Mouse (Mus musculus) intestine, embryonic 15.5 days (tissue): ENCODE measurements around the gene Dtx3l. TPM values are rescaled to one million over a fixed set of nuclear protein-coding genes. Genes with fewer than 3 reads are reported as not detected.
"Not testable (repeated sequence)": the region's sequence is repeated elsewhere in the genome, so short reads cannot be mapped to it uniquely, and the experiment has no call there.

Experiments
- ATAC-seq: fragments of 200-750 bp; cut with Nextera tagmentation; 2 replicates; pipeline ENCODE4 v1.8.0; 2017; ENCODE audit warnings: moderate TSS enrichment, moderate library complexity
- H3K27ac ChIP-seq: fragments of 300-500 bp; sonication (generic); 2 replicates; pipeline ENCODE4 v1.5.1; 2015; ENCODE audit warnings: mild to moderate bottlenecking, inconsistent platforms
- H3K27me3 ChIP-seq: fragments of 300-500 bp; sonication (generic); replicated peaks from 2 replicates; pipeline ENCODE4 v1.6.1; 2015; ENCODE audit warnings: inconsistent platforms
- H3K36me3 ChIP-seq: fragments of 300-500 bp; sonication (generic); 2 replicates; pipeline ENCODE4 v1.6.1; 2015; ENCODE audit warnings: inconsistent platforms
- H3K4me1 ChIP-seq: fragments of 300-500 bp; sonication (generic); replicated peaks from 2 replicates; pipeline ENCODE4 v1.6.1; 2015; ENCODE audit warnings: inconsistent platforms
- H3K4me2 ChIP-seq: fragments of 300-500 bp; sonication (generic); replicated peaks from 2 replicates; pipeline ENCODE4 v1.6.1; 2015; ENCODE audit warnings: mild to moderate bottlenecking, inconsistent platforms
- H3K4me3 ChIP-seq: fragments of 300-500 bp; sonication (generic); replicated peaks from 2 replicates; pipeline ENCODE4 v1.5.1; 2015; ENCODE audit warnings: inconsistent platforms
- H3K9ac ChIP-seq: fragments of 300-500 bp; sonication (generic); 2 replicates; pipeline ENCODE4 v1.6.1; 2015; ENCODE audit warnings: inconsistent platforms
- H3K9me3 ChIP-seq: fragments of 300-500 bp; sonication (generic); 2 replicates; pipeline ENCODE4 v1.6.1; 2016; ENCODE audit warnings: inconsistent platforms
- WGBS: fragments of 180-500 bp; shearing (Covaris S2); methylation state at CpG from one replicate; pipeline ENCODE4 v1.1.7; 2015; 5-methylcytosine and 5-hydroxymethylcytosine counted together
- polyA plus RNA-seq: library from polyadenylated mRNA; unstranded; fragments of >200 nt; fragmentation: Nextera tagmentation; extraction: Ambion mirVana; gene quantifications from 2 replicates; pipeline ENCODE4 v1.2.1, GENCODE M21; 2015

Gene Dtx3l
- polyA plus RNA-seq, 1 experiment from 2014 or later, result 8.6 TPM

GRCm38 (mm10) chr16:35903014-35903640, 35.8 kb downstream of the Dtx3l start:
- Histone ChIP-seq H3K4me2 (no peak overlapping the region), H3K27ac (no peak overlapping the region), H3K4me3 (no peak overlapping the region), H3K27me3 (no peaks in the 10 kb centered on the region), H3K4me1 (no peaks in the 10 kb centered on the region), H3K9me3 (no peaks in the 10 kb centered on the region), H3K9ac (no peak overlapping the region), H3K36me3 (no peaks in the 10 kb centered on the region)
- ATAC-seq, result no peak
- 87% methylated on average over 6 of the region's 6 CpGs for WGBS

GRCm38 (mm10) chr16:35900541-35900940, 38.4 kb downstream of the Dtx3l start:
- Histone ChIP-seq H3K4me1 (no peaks in the 10 kb centered on the region), H3K9me3 (no peaks in the 10 kb centered on the region), H3K27ac (no peak overlapping the region), H3K27me3 (no peaks in the 10 kb centered on the region), H3K4me3 (no peak overlapping the region), H3K36me3 (no peaks in the 10 kb centered on the region), H3K4me2 (no peak overlapping the region), H3K9ac (no peak overlapping the region)
- ATAC-seq, result no peak
- 82% methylated on average over 3 of the region's 3 CpGs for WGBS

- WGBS, result 53% methylated on average over 6 of the region's 6 CpGs
- H3K4me2 ChIP-seq, result no peak overlapping the region
- no peak overlapping the region for H3K4me3 ChIP-seq
- H3K9me3 ChIP-seq, result no peaks in the 10 kb centered on the region
- H3K27me3 ChIP-seq, result no peaks in the 10 kb centered on the region
- H3K9ac ChIP-seq, result no peak overlapping the region
- H3K36me3 ChIP-seq, result no peaks in the 10 kb centered on the region
- H3K4me1 ChIP-seq, result no peaks in the 10 kb centered on the region
- ATAC-seq, result no peak
- H3K27ac ChIP-seq, result no peak overlapping the region
These were observed 44.0 kb downstream of the Dtx3l start for GRCm38 (mm10) chr16:35894997-35895396.

- H3K36me3 ChIP-seq, H3K4me1 ChIP-seq, H3K27me3 ChIP-seq, H3K9ac ChIP-seq, H3K27ac ChIP-seq, H3K4me2 ChIP-seq, H3K9me3 ChIP-seq, H3K4me3 ChIP-seq, ATAC-seq: not testable (repeated sequence)
- WGBS, result 78% methylated on average over 5 of the region's 5 CpGs
These were observed 47.3 kb downstream of the Dtx3l start for GRCm38 (mm10) chr16:35891603-35892002.

- no peak overlapping the region for H3K9ac ChIP-seq
- H3K27ac ChIP-seq, result no peak overlapping the region
- H3K9me3 ChIP-seq, result no peaks in the 10 kb centered on the region
- no peaks in the 10 kb centered on the region for H3K27me3 ChIP-seq
- no peaks in the 10 kb centered on the region for H3K36me3 ChIP-seq
- H3K4me3 ChIP-seq, result no peak overlapping the region
- no peak overlapping the region for H3K4me2 ChIP-seq
- 81% methylated on average over 3 of the region's 3 CpGs for WGBS
- no peak for ATAC-seq
- H3K4me1 ChIP-seq, result no peaks in the 10 kb centered on the region
These were observed 48.3 kb downstream of the Dtx3l start for GRCm38 (mm10) chr16:35890645-35891044.

GRCm38 (mm10) chr16:35888910-35889309, 50.0 kb downstream of the Dtx3l start:
- H3K4me2 ChIP-seq, result no peak overlapping the region
- H3K27me3 ChIP-seq, result no peaks in the 10 kb centered on the region
- H3K9me3 ChIP-seq, result no peaks in the 10 kb centered on the region
- no peaks in the 10 kb centered on the region for H3K36me3 ChIP-seq
- WGBS, result 91% methylated on average over 5 of the region's 5 CpGs
- H3K4me1 ChIP-seq, result no peaks in the 10 kb centered on the region
- no peak for ATAC-seq
- H3K27ac ChIP-seq, result no peak overlapping the region
- H3K4me3 ChIP-seq, result no peak overlapping the region
- H3K9ac ChIP-seq, result no peak overlapping the region

GRCm38 (mm10) chr16:35888174-35888573, 50.8 kb downstream of the Dtx3l start:
- no peak overlapping the region for H3K4me2 ChIP-seq
- H3K9ac ChIP-seq, result no peak overlapping the region
- no peaks in the 10 kb centered on the region for H3K27me3 ChIP-seq
- no peak overlapping the region for H3K4me3 ChIP-seq
- H3K27ac ChIP-seq, result no peak overlapping the region
- no peaks in the 10 kb centered on the region for H3K36me3 ChIP-seq
- no peaks in the 10 kb centered on the region for H3K4me1 ChIP-seq
- WGBS, result 83% methylated on average over 7 of the region's 7 CpGs
- no peaks in the 10 kb centered on the region for H3K9me3 ChIP-seq
- ATAC-seq, result no peak

Other genes starting within 250 kb of the Dtx3l start
- gene Dirc2, start 169.8 kb downstream of the Dtx3l start, polyA plus RNA-seq, result 12.0 and 13.2 TPM in 2 replicates
- gene Hspbap1, start 168.8 kb downstream of the Dtx3l start, polyA plus RNA-seq, result 17.6 and 18.4 TPM in 2 replicates
- 1.2 and 2.2 TPM in 2 replicates for gene Parp14, start 67.6 kb downstream of the Dtx3l start, polyA plus RNA-seq
- 12.0 and 14.0 TPM in 2 replicates for gene Parp9, start 681 bp downstream of the Dtx3l start, polyA plus RNA-seq
- gene Kpna1, start 39.6 kb upstream of the Dtx3l start, polyA plus RNA-seq, result 34.9 and 40.2 TPM in 2 replicates
- 7.0 and 7.8 TPM in 2 replicates for gene Wdr5b, start 102.0 kb upstream of the Dtx3l start, polyA plus RNA-seq
- 465 and 500 TPM in 2 replicates for gene Fam162a, start 132.4 kb upstream of the Dtx3l start, polyA plus RNA-seq
- gene Ccdc58, start 132.5 kb upstream of the Dtx3l start, polyA plus RNA-seq, result 111 and 125 TPM in 2 replicates
- gene Csta1, start 192.1 kb upstream of the Dtx3l start, polyA plus RNA-seq, result 0.08 and 0.09 TPM in 2 replicates
- 1.1 and 1.2 TPM in 2 replicates for gene Stfa2l1, start 217.7 kb upstream of the Dtx3l start, polyA plus RNA-seq
- gene Gm5483, start 245.1 kb upstream of the Dtx3l start, polyA plus RNA-seq, result 3.3 and 5.7 TPM in 2 replicates